19 mouse cellular contexts compared by ENCODE assay signal in the genomic region with DNA sequence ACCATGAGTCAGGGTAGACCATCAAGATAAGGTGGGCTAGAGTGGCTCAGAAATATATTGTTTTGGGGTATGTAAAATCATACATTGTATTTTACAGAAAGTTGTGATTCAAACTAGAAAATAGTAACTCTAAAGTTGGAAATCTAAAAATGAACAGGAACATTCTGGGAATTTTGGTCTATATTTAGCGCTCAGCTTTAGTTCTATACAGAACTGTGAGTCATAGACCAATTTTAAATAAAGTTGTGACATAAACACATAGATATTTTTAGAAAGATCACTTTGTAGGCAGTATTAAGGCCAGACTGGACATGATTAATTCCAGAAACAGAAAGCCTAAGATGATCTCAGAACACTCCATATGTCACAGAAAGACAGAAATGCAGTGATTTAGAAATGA.
"Had no signal": no experiment of that assay in that cellular context is flagged by ENCODE, and none has a peak within 500 bp of the region (broad histone marks: within the 10 kb centered on the region; RNA-seq: fewer than 3 reads in every experiment).

No protein-coding gene starts in this region.

- H3K4me2 ChIP-seq: liver, embryonic 13.5 days; midbrain, embryonic 13.5 days; neural tube, embryonic 13.5 days had no signal

- H3K36me3 ChIP-seq: liver, embryonic 13.5 days; midbrain, embryonic 10.5 days; midbrain, embryonic 13.5 days; neural tube, embryonic 13.5 days had no signal

- H3K27me3 ChIP-seq: liver, embryonic 13.5 days; megakaryocyte, embryonic 14.5 days; midbrain, embryonic 13.5 days; neural tube, embryonic 13.5 days had no signal

- H3K9ac ChIP-seq: liver, embryonic 13.5 days; midbrain, embryonic 13.5 days; neural tube, embryonic 13.5 days had no signal

- DNase-seq: kidney, adult 2 months; kidney, postnatal 25 days; layer of hippocampus, adult 9-11 months; liver, embryonic 13.5 days; lung, adult 2 months; retina, postnatal 1 day; right cerebral cortex, postnatal 25 days; thymus, adult 2 months; thymus, postnatal 14 days; thymus, postnatal 4 days had no signal

- ATAC-seq: intestine, postnatal 0 days; midbrain, embryonic 13.5 days; midbrain, embryonic 16.5 days had no signal

- H3K27ac ChIP-seq: kidney, postnatal 0 days; layer of hippocampus, adult 2 months; liver, embryonic 13.5 days; midbrain, embryonic 10.5 days; midbrain, embryonic 13.5 days; neural tube, embryonic 13.5 days had no signal

- H3K4me3 ChIP-seq: layer of hippocampus, adult 2 months; liver, embryonic 13.5 days; megakaryocyte, embryonic 14.5 days; midbrain, embryonic 10.5 days; midbrain, embryonic 13.5 days; myocyte; neural tube, embryonic 13.5 days had no signal

- H3K4me1 ChIP-seq: liver, embryonic 13.5 days; megakaryocyte, embryonic 14.5 days; midbrain, embryonic 10.5 days; midbrain, embryonic 13.5 days; neural tube, embryonic 13.5 days had no signal

- H3K9me3 ChIP-seq: liver, embryonic 13.5 days; megakaryocyte, embryonic 14.5 days; midbrain, embryonic 10.5 days; midbrain, embryonic 13.5 days; neural tube, embryonic 13.5 days had no signal
